ENCODE assay signal across 16 mouse cellular contexts in genomic region chr11:120361295-120361694, GRCm38 (mm10). TPM values are rescaled to one million over a fixed set of nuclear protein-coding genes. Genes with fewer than 3 reads are reported as not detected.
DNase-seq lines count a peak whose midpoint lies in the region; ATAC-seq and TF ChIP-seq lines count a peak whose summit lies in the region.
"Had no signal": no experiment of that assay in that cellular context is flagged by ENCODE, and none has a peak within 500 bp of the region (broad histone marks: within the 10 kb centered on the region; RNA-seq: fewer than 3 reads in every experiment).

Gene Fscn2, plus strand, starts transcription at chr11:120361534.

- no peaks in the 10 kb centered on the region for H3K9me3 ChIP-seq in kidney, embryonic 14.5 days (ENCODE audit: control insufficient read depth, low read length)
- no peaks in the 10 kb centered on the region for H3K9me3 ChIP-seq in midbrain, embryonic 11.5 days (ENCODE audit: control insufficient read depth, low read length)
- H3K9me3 ChIP-seq in midbrain, embryonic 14.5 days (ENCODE audit: control insufficient read depth, low read length): no peaks in the 10 kb centered on the region
- H3K9me3 ChIP-seq in limb, embryonic 12.5 days: no peaks in the 10 kb centered on the region

- intact Hi-C loops in gastrocnemius, adult 2 months (cut with DNase I): no loop called here
- intact Hi-C loops in left cerebral cortex, postnatal 25 days (cut with DNase I): no loop called here

- DNase-seq in gastrocnemius, adult 2 months: peak; percentile 42
- DNase-seq in gastrocnemius, adult 8-10 months (ENCODE audit: low spot score in 2 of 2): no peak
- DNase-seq in kidney, adult 9 months: no peak
- peak; percentile 44 for DNase-seq in midbrain, embryonic 11.5 days (ENCODE audit: low spot score, missing footprints)
- no peak for DNase-seq in midbrain, embryonic 14.5 days
- no peak for DNase-seq in left cerebral cortex, postnatal 25 days (ENCODE audit: low spot score in 2 of 2)
- DNase-seq: cerebellum, postnatal 10 days; embryo, embryonic 11 days; gastrocnemius, postnatal 36 days; lung, adult 18-20 months; spleen, adult 18-20 months had no signal

- peaks cover 35% of the 10 kb centered on the region for H3K4me1 ChIP-seq in kidney, embryonic 14.5 days (ENCODE audit: control insufficient read depth, insufficient read depth, low read length)
- peaks cover 16% of the 10 kb centered on the region for H3K4me1 ChIP-seq in midbrain, embryonic 11.5 days (ENCODE audit: control insufficient read depth, insufficient read depth, low read length)
- peaks cover 37% of the 10 kb centered on the region for H3K4me1 ChIP-seq in midbrain, embryonic 14.5 days (ENCODE audit: control insufficient read depth, insufficient read depth, low read length)
- peaks cover 66% of the 10 kb centered on the region for H3K4me1 ChIP-seq in limb, embryonic 12.5 days (replicated peaks)

- no peak for TF ChIP-seq CTCF in gastrocnemius, adult 2 months (IDR thresholded peaks at IDR 0.05)

- 38% methylated on average over 10 of the region's 10 CpGs for WGBS in kidney, embryonic 14.5 days
- 68% methylated on average over 10 of the region's 10 CpGs for WGBS in midbrain, embryonic 11.5 days
- 68% methylated on average over 10 of the region's 10 CpGs for WGBS in midbrain, embryonic 14.5 days
- WGBS in limb, embryonic 12.5 days: 67% methylated on average over 10 of the region's 10 CpGs

- no peak within 1 kb of the TSS for H3K4me3 ChIP-seq in gastrocnemius, adult 2 months
- no peak within 1 kb of the TSS for H3K4me3 ChIP-seq in kidney, embryonic 14.5 days (ENCODE audit: low read length)
- H3K4me3 ChIP-seq in midbrain, embryonic 11.5 days (ENCODE audit: low read depth, low read length): no peak within 1 kb of the TSS
- no peak within 1 kb of the TSS for H3K4me3 ChIP-seq in midbrain, embryonic 14.5 days (replicated peaks; ENCODE audit: low read depth, low read length)
- H3K4me3 ChIP-seq in limb, embryonic 12.5 days (replicated peaks): no peak within 1 kb of the TSS
- H3K4me3 ChIP-seq: left cerebral cortex, adult 2 months had no signal

- H3K36me3 ChIP-seq in kidney, embryonic 14.5 days (ENCODE audit: control insufficient read depth, insufficient read depth, low read length): no peaks in the 10 kb centered on the region
- no peaks in the 10 kb centered on the region for H3K36me3 ChIP-seq in midbrain, embryonic 11.5 days (ENCODE audit: control insufficient read depth, insufficient read depth, low read length)
- no peaks in the 10 kb centered on the region for H3K36me3 ChIP-seq in midbrain, embryonic 14.5 days (ENCODE audit: control insufficient read depth, insufficient read depth, low read length)
- H3K36me3 ChIP-seq in limb, embryonic 12.5 days: no peaks in the 10 kb centered on the region

- H3K27me3 ChIP-seq in kidney, embryonic 14.5 days (ENCODE audit: control insufficient read depth, insufficient read depth, low read length): no peaks in the 10 kb centered on the region
- H3K27me3 ChIP-seq in midbrain, embryonic 11.5 days (ENCODE audit: control insufficient read depth, insufficient read depth, low read length): no peaks in the 10 kb centered on the region
- H3K27me3 ChIP-seq in midbrain, embryonic 14.5 days (ENCODE audit: control insufficient read depth, insufficient read depth, low read length): no peaks in the 10 kb centered on the region
- H3K27me3 ChIP-seq in limb, embryonic 12.5 days: 0 out of 2 replicates have a peak, but pooled peaks cover 2% of the 10 kb centered on the region

- no peak for ATAC-seq in kidney, embryonic 14.5 days (ENCODE audit: low FRiP score, low TSS enrichment)
- ATAC-seq in midbrain, embryonic 11.5 days (ENCODE audit: low FRiP score): no peak
- no peak for ATAC-seq in midbrain, embryonic 14.5 days (ENCODE audit: low FRiP score, low TSS enrichment)
- no peak for ATAC-seq in limb, embryonic 12.5 days (ENCODE audit: insufficient number of reproducible peaks, insufficient read depth, low FRiP score, low TSS enrichment, low read depth)
- ATAC-seq: intestine, postnatal 0 days had no signal

- H3K4me2 ChIP-seq in kidney, embryonic 14.5 days (replicated peaks; ENCODE audit: low read depth, low read length): no peak within 1 kb of the TSS
- no peak within 1 kb of the TSS for H3K4me2 ChIP-seq in midbrain, embryonic 11.5 days
- no peak within 1 kb of the TSS for H3K4me2 ChIP-seq in midbrain, embryonic 14.5 days (ENCODE audit: low read length)
- no peak within 1 kb of the TSS; the same call in 1 of the 2 replicates for H3K4me2 ChIP-seq in limb, embryonic 12.5 days

- H3K27ac ChIP-seq in gastrocnemius, adult 2 months: peak within 1 kb of the TSS; percentile 72; the same call in 1 of the 2 replicates
- H3K27ac ChIP-seq in kidney, embryonic 14.5 days (ENCODE audit: low read depth, low read length): 0 out of 2 replicates have a peak within 1 kb of the TSS, but pooled peaks have one; percentile 24
- no peak within 1 kb of the TSS for H3K27ac ChIP-seq in midbrain, embryonic 11.5 days (ENCODE audit: low read depth, low read length)
- no peak within 1 kb of the TSS for H3K27ac ChIP-seq in midbrain, embryonic 14.5 days (replicated peaks; ENCODE audit: low read depth, low read length)
- H3K27ac ChIP-seq in limb, embryonic 12.5 days: no peak within 1 kb of the TSS
- H3K27ac ChIP-seq: left cerebral cortex, adult 2 months had no signal

- H3K9ac ChIP-seq in kidney, embryonic 14.5 days (ENCODE audit: low read depth, low read length): no peak within 1 kb of the TSS
- H3K9ac ChIP-seq in midbrain, embryonic 11.5 days (ENCODE audit: low read length): no peak within 1 kb of the TSS
- no peak within 1 kb of the TSS for H3K9ac ChIP-seq in midbrain, embryonic 14.5 days (replicated peaks; ENCODE audit: low read length)
- 0 out of 2 replicates have a peak within 1 kb of the TSS, but pooled peaks have one; percentile 9 for H3K9ac ChIP-seq in limb, embryonic 12.5 days (replicated peaks)

RNA-seq across cellular contexts. Expression of gene Fscn2, which starts in this region (rescaled TPM):
- total RNA-seq in gastrocnemius, adult 2 months (2021): under 1 TPM in 1 of 2 experiments, not detected in 1; 0.87 TPM
- under 1 TPM in 3 of 4 experiments, not detected in 1; 0.21 to 0.54 (median 0.29) TPM for total RNA-seq in gastrocnemius, adult 8-10 months (2022)
- 0.62 and 1.6 TPM in 2 replicates for polyA plus RNA-seq in kidney, embryonic 14.5 days (2014; fragmentation: Nextera tagmentation; extraction: Ambion mirVana)
- 1.4 TPM in 2 replicates for polyA plus RNA-seq in midbrain, embryonic 11.5 days (2014; fragmentation: Nextera tagmentation; extraction: Ambion mirVana)
- 1.7 and 2.5 TPM in 2 replicates for polyA plus RNA-seq in midbrain, embryonic 14.5 days (2014; fragmentation: Nextera tagmentation; extraction: Ambion mirVana)
- 0.64 TPM in 2 replicates for polyA plus RNA-seq in limb, embryonic 12.5 days (2016; fragmentation: Nextera tagmentation; extraction: Ambion mirVana)
- under 1 TPM in 1 of 2 experiments, not detected in 1; 0.21 TPM for total RNA-seq in left cerebral cortex, postnatal 25 days (2021)
- total RNA-seq: CH12.LX had no signal

Comparison
In these comparisons a context has a peak if more than half of its experiments do, and no peak if none do; other contexts are left out.
1. Peak in DNase-seq and H3K27ac ChIP-seq in gastrocnemius, adult 2 months; RNA of the gene not detected or under 1 TPM.